Mouse (Mus musculus): ENCODE measurements at regions not wholly inside any gene's neighbourhood (a gene's known extent, or its start where the extent isn't known, plus 50 kb on each side); places are given as distances from the start of the nearest gene placed in this dataset.
A peak's percentile ranks its signal among the peaks of the same experiment; 100 is the strongest.

GRCm38 (mm10) chr2:159448976-159449375, 654.4 kb downstream of the Dhx35 start:
- H3K4me3 ChIP-seq: no peak overlapping the region
- DNase-seq: no peak
- TF ChIP-seq EP300 (IDR thresholded peaks at IDR 0.05; ENCODE audit: insufficient read depth, low read depth, low read length) (no peak), POLR2A (IDR thresholded peaks at IDR 0.05; ENCODE audit: insufficient read depth, low read depth, low read length) (no peak), CTCF (IDR thresholded peaks at IDR 0.05) (no peak)
- H3K9ac ChIP-seq (ENCODE audit: low read depth, low read length): no peak overlapping the region
- intact Hi-C loops (cut with DNase I): no loop called here
- no peaks in the 10 kb centered on the region for H3K79me2 ChIP-seq (replicated peaks; ENCODE audit: control insufficient read depth, insufficient read depth, low read length)
- H3K27me3 ChIP-seq (ENCODE audit: control insufficient read depth, insufficient read depth, low read length): no peaks in the 10 kb centered on the region
- 92% methylated on average over 5 of the region's 5 CpGs for WGBS
- H3K4me1 ChIP-seq (ENCODE audit: control insufficient read depth, insufficient read depth, low read length): peaks cover 1% of the 10 kb centered on the region
- H3K36me3 ChIP-seq (ENCODE audit: control insufficient read depth, insufficient read depth, low read length): no peaks in the 10 kb centered on the region
- no peak overlapping the region for H3K27ac ChIP-seq

GRCm38 (mm10) chr2:159451439-159451838, 656.8 kb downstream of the Dhx35 start:
- Histone ChIP-seq H3K27ac (no peak overlapping the region), H3K4me3 (no peak overlapping the region), H3K27me3 (ENCODE audit: control insufficient read depth, insufficient read depth, low read length) (no peaks in the 10 kb centered on the region), H3K4me1 (ENCODE audit: control insufficient read depth, insufficient read depth, low read length) (peaks cover 1% of the 10 kb centered on the region), H3K36me3 (ENCODE audit: control insufficient read depth, insufficient read depth, low read length) (no peaks in the 10 kb centered on the region), H3K79me2 (replicated peaks; ENCODE audit: control insufficient read depth, insufficient read depth, low read length) (no peaks in the 10 kb centered on the region), H3K9ac (ENCODE audit: low read depth, low read length) (no peak overlapping the region)
- DNase-seq: no peak
- intact Hi-C loops (cut with DNase I): no loop called here
- no peak for TF ChIP-seq POLR2A (IDR thresholded peaks at IDR 0.05; ENCODE audit: insufficient read depth, low read depth, low read length)
- TF ChIP-seq CTCF (IDR thresholded peaks at IDR 0.05): no peak
- no peak for TF ChIP-seq EP300 (IDR thresholded peaks at IDR 0.05; ENCODE audit: insufficient read depth, low read depth, low read length)
- 36% methylated on average over 9 of the region's 9 CpGs for WGBS

GRCm38 (mm10) chr2:159481399-159482080, 686.9 kb downstream of the Dhx35 start:
- H3K79me2 ChIP-seq (replicated peaks; ENCODE audit: control insufficient read depth, insufficient read depth, low read length): no peaks in the 10 kb centered on the region
- WGBS: 62% methylated on average over 6 of the region's 6 CpGs
- H3K36me3 ChIP-seq (ENCODE audit: control insufficient read depth, insufficient read depth, low read length): no peaks in the 10 kb centered on the region
- no peaks in the 10 kb centered on the region for H3K27me3 ChIP-seq (ENCODE audit: control insufficient read depth, insufficient read depth, low read length)
- peak overlapping the region; percentile 34 for H3K27ac ChIP-seq
- TF ChIP-seq CTCF (IDR thresholded peaks at IDR 0.05): no peak
- TF ChIP-seq EP300 (IDR thresholded peaks at IDR 0.05; ENCODE audit: insufficient read depth, low read depth, low read length): no peak
- no peak for TF ChIP-seq POLR2A (IDR thresholded peaks at IDR 0.05; ENCODE audit: insufficient read depth, low read depth, low read length)
- H3K4me3 ChIP-seq: no peak overlapping the region
- peak in 1 of 2 experiments; percentile 19 for DNase-seq
- peaks cover 4% of the 10 kb centered on the region for H3K4me1 ChIP-seq (ENCODE audit: control insufficient read depth, insufficient read depth, low read length)
- intact Hi-C loops (cut with DNase I): no loop called here
- H3K9ac ChIP-seq (ENCODE audit: low read depth, low read length): no peak overlapping the region

GRCm38 (mm10) chr2:159491090-159491489, 696.5 kb downstream of the Dhx35 start:
- TF ChIP-seq EP300 (IDR thresholded peaks at IDR 0.05; ENCODE audit: insufficient read depth, low read depth, low read length) (0 out of 2 replicates have a peak, but pooled peaks have one; percentile 28), POLR2A (IDR thresholded peaks at IDR 0.05; ENCODE audit: insufficient read depth, low read depth, low read length) (no peak)
- H3K4me3 ChIP-seq: no peak overlapping the region
- WGBS: 33% methylated on average over 3 of the region's 3 CpGs
- intact Hi-C loops (cut with DNase I): loop anchor here (1.0 kb wide), 1 partner anchor 28 kb away; no protein-coding TSS in a partner anchor
- no peak overlapping the region for H3K9ac ChIP-seq (ENCODE audit: low read depth, low read length)
- H3K36me3 ChIP-seq (ENCODE audit: control insufficient read depth, insufficient read depth, low read length): no peaks in the 10 kb centered on the region
- DNase-seq: peak; percentile 72 to 75
- H3K27me3 ChIP-seq (ENCODE audit: control insufficient read depth, insufficient read depth, low read length): no peaks in the 10 kb centered on the region
- no peak overlapping the region; the same call in 1 of the 2 replicates for H3K27ac ChIP-seq
- H3K79me2 ChIP-seq (replicated peaks; ENCODE audit: control insufficient read depth, insufficient read depth, low read length): no peaks in the 10 kb centered on the region
- peaks cover 2% of the 10 kb centered on the region for H3K4me1 ChIP-seq (ENCODE audit: control insufficient read depth, insufficient read depth, low read length)

- Histone ChIP-seq H3K79me2 (replicated peaks; ENCODE audit: control insufficient read depth, insufficient read depth, low read length) (no peaks in the 10 kb centered on the region), H3K4me3 (no peak overlapping the region), H3K36me3 (ENCODE audit: control insufficient read depth, insufficient read depth, low read length) (no peaks in the 10 kb centered on the region), H3K9ac (ENCODE audit: low read depth, low read length) (no peak overlapping the region), H3K27ac (no peak overlapping the region), H3K27me3 (ENCODE audit: control insufficient read depth, insufficient read depth, low read length) (0 out of 2 replicates have a peak, but pooled peaks cover 1% of the 10 kb centered on the region), H3K4me1 (ENCODE audit: control insufficient read depth, insufficient read depth, low read length) (no peaks in the 10 kb centered on the region)
- intact Hi-C loops (cut with DNase I): no loop called here
- TF ChIP-seq EP300 (IDR thresholded peaks at IDR 0.05; ENCODE audit: insufficient read depth, low read depth, low read length) (no peak), CTCF (IDR thresholded peaks at IDR 0.05) (no peak), POLR2A (IDR thresholded peaks at IDR 0.05; ENCODE audit: insufficient read depth, low read depth, low read length) (no peak)
- 78% methylated on average over 2 of the region's 2 CpGs for WGBS
- DNase-seq: no peak
Observed at GRCm38 (mm10) chr2:159498691-159499090, 704.1 kb downstream of the Dhx35 start.

- TF ChIP-seq EP300 (IDR thresholded peaks at IDR 0.05; ENCODE audit: insufficient read depth, low read depth, low read length) (no peak), POLR2A (IDR thresholded peaks at IDR 0.05; ENCODE audit: insufficient read depth, low read depth, low read length) (no peak), CTCF (IDR thresholded peaks at IDR 0.05) (no peak)
- intact Hi-C loops (cut with DNase I): no loop called here
- H3K27ac ChIP-seq: no peak overlapping the region
- no peak overlapping the region for H3K4me3 ChIP-seq
- H3K36me3 ChIP-seq (ENCODE audit: control insufficient read depth, insufficient read depth, low read length): no peaks in the 10 kb centered on the region
- H3K27me3 ChIP-seq (ENCODE audit: control insufficient read depth, insufficient read depth, low read length): 0 out of 2 replicates have a peak, but pooled peaks cover 1% of the 10 kb centered on the region
- H3K9ac ChIP-seq (ENCODE audit: low read depth, low read length): no peak overlapping the region
- WGBS: 84% methylated on average over 3 of the region's 3 CpGs
- no peaks in the 10 kb centered on the region for H3K79me2 ChIP-seq (replicated peaks; ENCODE audit: control insufficient read depth, insufficient read depth, low read length)
- DNase-seq: no peak
- no peaks in the 10 kb centered on the region for H3K4me1 ChIP-seq (ENCODE audit: control insufficient read depth, insufficient read depth, low read length)
Observed at GRCm38 (mm10) chr2:159501039-159501438, 706.4 kb downstream of the Dhx35 start.
